In the genomic region with DNA sequence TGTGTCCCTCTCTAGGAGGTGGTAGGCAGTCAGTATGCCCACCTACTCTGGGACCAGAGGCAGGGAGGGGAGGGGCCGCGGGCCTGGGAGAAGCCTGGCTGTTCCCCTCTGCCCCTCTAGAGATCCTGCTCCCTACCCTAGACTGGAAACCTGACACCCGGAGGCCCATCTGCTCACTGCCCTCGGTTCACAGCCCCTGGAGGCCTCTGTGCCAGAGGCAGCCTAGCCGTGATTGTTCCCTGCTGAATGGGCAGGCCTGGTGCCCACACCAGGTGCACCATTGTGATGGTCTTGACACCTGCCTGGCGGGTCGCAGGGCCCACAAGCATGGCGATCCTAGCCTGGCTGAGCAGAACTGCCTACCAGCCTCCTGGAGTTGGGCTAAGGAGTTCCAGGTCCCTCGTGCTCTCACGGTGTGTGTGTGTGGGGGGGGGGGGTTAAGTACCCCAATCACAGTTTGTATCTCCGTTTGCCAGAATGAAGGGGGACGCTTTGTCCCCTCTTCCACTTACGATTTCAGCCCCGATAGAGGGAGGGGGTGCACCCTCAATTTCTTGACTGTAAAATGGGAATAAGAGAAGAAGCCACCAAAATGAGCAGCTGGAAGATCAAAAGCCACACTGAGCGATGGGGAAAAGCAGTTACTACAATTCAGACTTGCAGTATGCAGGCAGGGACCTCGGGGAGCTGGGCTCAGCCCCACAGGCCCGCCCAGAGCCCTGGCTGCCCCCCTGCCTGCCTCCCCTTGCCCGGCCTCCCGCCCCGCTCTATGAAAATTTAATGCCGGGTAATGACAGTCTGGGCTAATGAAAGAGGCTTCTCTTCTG, we compare ENCODE assay signal across 10 mouse cellular contexts. TPM values are rescaled to one million over a fixed set of nuclear protein-coding genes. Genes with fewer than 3 reads are reported as not detected.
DNase-seq lines count a peak whose midpoint lies in the region; ATAC-seq lines count a peak whose summit lies in the region.
"Had no signal": no experiment of that assay in that cellular context is flagged by ENCODE, and none has a peak within 500 bp of the region (broad histone marks: within the 10 kb centered on the region; RNA-seq: fewer than 3 reads in every experiment).

No protein-coding gene starts in this region.

- no peaks in the 10 kb centered on the region for H3K36me3 ChIP-seq in heart, embryonic 11.5 days (ENCODE audit: control insufficient read depth, insufficient read depth, low read length)
- H3K36me3 ChIP-seq in hindbrain, embryonic 10.5 days: no peaks in the 10 kb centered on the region
- H3K36me3 ChIP-seq in midbrain, embryonic 15.5 days (replicated peaks): no peaks in the 10 kb centered on the region

- H3K4me2 ChIP-seq in heart, embryonic 11.5 days: peak overlapping the region; percentile 36
- H3K4me2 ChIP-seq in midbrain, embryonic 15.5 days: peak overlapping the region; percentile 45

- no peak overlapping the region for H3K4me3 ChIP-seq in heart, embryonic 11.5 days (ENCODE audit: low read depth, low read length)
- peak overlapping the region; percentile 33 for H3K4me3 ChIP-seq in hindbrain, embryonic 10.5 days
- H3K4me3 ChIP-seq in midbrain, embryonic 15.5 days: no peak overlapping the region

- H3K9ac ChIP-seq in heart, embryonic 11.5 days (ENCODE audit: low read depth, low read length): peak overlapping the region; percentile 39; the same call in 1 of the 2 replicates
- H3K9ac ChIP-seq in midbrain, embryonic 15.5 days: peak overlapping the region; percentile 18; the same call in 1 of the 2 replicates

- no peak overlapping the region for H3K27ac ChIP-seq in heart, embryonic 11.5 days (ENCODE audit: low read depth, low read length)
- peak overlapping the region; percentile 78 for H3K27ac ChIP-seq in hindbrain, embryonic 10.5 days
- no peak overlapping the region for H3K27ac ChIP-seq in midbrain, embryonic 15.5 days

- DNase-seq in heart, adult 9 months (ENCODE audit: low spot score in 2 of 2): no peak
- DNase-seq in embryo, embryonic 10 days (ENCODE audit: low spot score): peak; percentile 79
- DNase-seq in hindbrain, embryonic 10.5 days (ENCODE audit: low spot score): peak; percentile 70
- no peak for DNase-seq in thymus, postnatal 4 days
- DNase-seq in layer of hippocampus, adult 18-20 months (ENCODE audit: low spot score in 2 of 2): no peak
- DNase-seq in cerebellum, adult 11-12 months: no peak
- DNase-seq: kidney, postnatal 10 days; lung, postnatal 14 days had no signal

- WGBS in heart, embryonic 11.5 days (ENCODE audit: insufficient replicate concordance): 12% methylated on average over 21 of the region's 21 CpGs
- WGBS in hindbrain, embryonic 10.5 days: 1% methylated on average over 21 of the region's 21 CpGs
- WGBS in midbrain, embryonic 15.5 days: 3% methylated on average over 21 of the region's 21 CpGs

- peaks cover 23% of the 10 kb centered on the region for H3K4me1 ChIP-seq in heart, embryonic 11.5 days (ENCODE audit: control insufficient read depth, insufficient read depth, low read length)
- H3K4me1 ChIP-seq in hindbrain, embryonic 10.5 days (replicated peaks): peaks cover 67% of the 10 kb centered on the region
- H3K4me1 ChIP-seq in midbrain, embryonic 15.5 days: peaks cover 42% of the 10 kb centered on the region

- no peaks in the 10 kb centered on the region for H3K9me3 ChIP-seq in heart, embryonic 11.5 days (replicated peaks; ENCODE audit: control insufficient read depth, low read length)
- H3K9me3 ChIP-seq in hindbrain, embryonic 10.5 days: no peaks in the 10 kb centered on the region
- no peaks in the 10 kb centered on the region for H3K9me3 ChIP-seq in midbrain, embryonic 15.5 days

- peaks cover 15% of the 10 kb centered on the region for H3K27me3 ChIP-seq in heart, embryonic 11.5 days (ENCODE audit: control insufficient read depth, insufficient read depth, low read length)
- H3K27me3 ChIP-seq in hindbrain, embryonic 10.5 days (ENCODE audit: insufficient read depth, poor library complexity, severe bottlenecking): peaks cover 89% of the 10 kb centered on the region
- H3K27me3 ChIP-seq in midbrain, embryonic 15.5 days (replicated peaks): peaks cover 22% of the 10 kb centered on the region

- 0 out of 2 replicates have a peak, but pooled peaks have one; percentile 20 for ATAC-seq in heart, embryonic 11.5 days (replicated peaks; ENCODE audit: insufficient number of reproducible peaks, low FRiP score, low TSS enrichment)
- peak; percentile 53; the same call in 1 of the 2 replicates for ATAC-seq in midbrain, embryonic 15.5 days (replicated peaks)

RNA-seq across cellular contexts. Expression of gene Casz1, which starts 33.4 kb away (rescaled TPM):
- 15.1 and 19.9 TPM in 2 replicates for polyA plus RNA-seq in heart, embryonic 11.5 days (2014; fragmentation: Nextera tagmentation; extraction: Ambion mirVana)
- polyA plus RNA-seq in hindbrain, embryonic 10.5 days (2016; fragmentation: Nextera tagmentation; extraction: Ambion mirVana): 13.8 and 14.4 TPM in 2 replicates
- 2.8 and 2.9 TPM in 2 replicates for polyA plus RNA-seq in midbrain, embryonic 15.5 days (2015; fragmentation: Nextera tagmentation; extraction: Ambion mirVana)
- total RNA-seq in layer of hippocampus, adult 18-20 months (2021): under 1 TPM; 0.61 to 0.62 TPM

Comparison
In these comparisons a context has a peak if more than half of its experiments do, and no peak if none do; other contexts are left out.
1. DNase-seq: peak in embryo, embryonic 10 days (single experiment) and hindbrain, embryonic 10.5 days (single experiment); none in heart, adult 9 months (0 of 2), thymus, postnatal 4 days (single experiment), layer of hippocampus, adult 18-20 months (0 of 2) and cerebellum, adult 11-12 months (single experiment).